Mouse (Mus musculus): Measurements from ENCODE around the gene Slc6a13.

Gene Slc6a13

GRCm38 (mm10) chr6:121299954-121300353 lies at the start of gene Slc6a13:
Slc6a13 (plus strand) TSS chr6:121300227.
- peak; percentile 86 for DNase-seq (ENCODE audit: low spot score)

DNA sequence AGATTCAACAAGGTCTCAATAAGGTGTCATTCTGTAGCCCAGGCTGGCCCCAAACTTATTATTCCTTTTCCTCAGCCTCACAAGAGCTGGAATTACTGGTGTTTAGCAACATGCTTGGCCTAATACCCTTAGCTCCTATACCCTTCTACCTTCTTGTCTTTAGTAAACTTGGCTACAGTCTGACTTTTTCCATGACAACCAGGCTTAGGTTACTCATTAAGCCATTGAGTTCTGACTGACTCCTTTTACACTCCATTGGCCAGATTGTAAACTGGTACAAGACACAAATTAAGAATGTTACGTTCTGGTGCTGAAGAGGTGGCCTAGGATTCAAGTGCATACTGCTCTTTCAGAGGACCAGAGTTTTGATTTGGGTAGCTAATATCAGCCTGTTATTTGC lies 49.6 kb upstream of the Slc6a13 start:
- no peak for DNase-seq (ENCODE audit: low spot score)

- no peak for DNase-seq (ENCODE audit: low spot score)
These were observed 48.8 kb upstream of the Slc6a13 start for GRCm38 (mm10) chr6:121251256-121251655.

DNA sequence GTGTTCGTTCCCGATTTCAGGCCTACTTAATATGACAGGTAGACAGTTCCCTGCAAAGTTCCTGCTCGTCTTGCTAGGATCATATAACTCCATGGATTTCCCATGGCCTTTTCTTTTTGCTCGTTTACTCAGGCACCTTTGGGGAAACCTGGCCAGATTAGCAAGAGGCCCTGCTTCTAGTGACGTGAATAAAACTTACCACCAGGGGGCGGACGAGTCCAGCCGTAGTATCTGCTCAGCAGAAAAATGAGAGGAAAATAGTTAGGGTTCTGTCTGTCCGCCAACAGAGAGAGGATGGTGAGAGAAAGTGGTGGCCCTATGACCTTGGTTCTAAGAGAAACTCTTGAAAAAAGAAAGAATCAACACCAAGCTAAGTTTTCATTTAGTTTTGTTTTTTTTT lies 39.5 kb upstream of the Slc6a13 start:
- peak; percentile 83 for DNase-seq (ENCODE audit: low spot score)

DNA sequence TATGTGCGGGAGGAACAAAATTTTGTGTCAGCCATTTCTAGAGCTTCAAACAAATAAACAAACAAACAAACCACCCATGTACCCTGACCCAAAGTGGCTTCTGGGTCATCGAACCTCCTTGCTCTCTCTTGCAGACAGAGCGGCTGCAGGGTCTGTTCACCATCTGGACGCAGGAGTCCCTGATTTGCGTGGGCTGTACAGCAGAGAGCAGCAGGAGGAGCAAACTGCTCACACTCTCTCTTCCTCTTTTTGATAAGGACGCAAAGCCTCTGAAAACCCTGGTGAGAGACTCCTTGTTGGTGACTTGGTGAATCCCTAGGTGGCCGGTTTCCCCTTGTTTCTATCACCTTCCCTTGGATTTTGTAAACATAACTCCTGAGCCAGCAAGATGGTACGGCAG lies 38.8 kb upstream of the Slc6a13 start:
- DNase-seq (ENCODE audit: low spot score): no peak

DNA sequence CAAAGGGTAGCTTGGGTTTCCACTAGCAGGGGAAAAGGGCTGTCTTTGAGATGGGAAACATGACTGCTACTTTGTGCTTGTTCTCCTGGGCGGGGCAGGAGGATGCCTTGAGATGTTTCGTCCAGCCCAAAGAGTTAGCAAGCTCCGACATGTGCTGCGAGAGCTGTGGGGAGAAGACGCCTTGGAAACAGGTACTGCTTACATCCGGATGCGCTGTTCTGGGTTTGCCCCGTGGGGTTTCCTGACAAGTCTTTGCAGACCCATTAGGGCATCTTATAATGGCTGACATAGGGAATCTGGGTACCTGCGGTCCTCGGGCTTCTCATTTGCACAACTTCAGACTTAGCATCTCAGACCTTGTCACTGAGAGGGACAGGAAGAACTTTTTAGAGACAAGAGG lies 38.0 kb upstream of the Slc6a13 start:
- no peak for DNase-seq (ENCODE audit: low spot score)

DNA sequence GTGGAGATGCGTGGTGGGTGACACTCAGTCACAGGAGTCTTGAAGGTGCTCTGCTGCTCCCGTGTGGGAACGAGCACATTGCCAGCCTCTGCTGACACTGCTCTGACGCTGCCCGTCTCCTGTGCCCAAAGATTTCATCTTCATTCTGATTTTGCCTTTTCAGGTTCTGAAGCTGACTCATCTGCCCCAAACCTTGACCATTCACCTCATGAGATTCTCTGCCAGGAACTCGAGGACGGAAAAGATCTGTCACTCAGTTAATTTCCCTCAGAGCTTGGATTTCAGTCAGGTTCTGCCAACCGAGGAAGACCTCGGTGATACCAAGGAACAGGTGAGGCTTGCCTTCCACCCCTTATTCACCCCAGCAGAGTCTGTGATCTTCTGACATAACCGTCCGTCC lies 37.5 kb upstream of the Slc6a13 start:
- no peak for DNase-seq (ENCODE audit: low spot score)

GRCm38 (mm10) chr6:121270156-121270555 lies 29.9 kb upstream of the Slc6a13 start:
- no peak for DNase-seq (ENCODE audit: low spot score)

DNA sequence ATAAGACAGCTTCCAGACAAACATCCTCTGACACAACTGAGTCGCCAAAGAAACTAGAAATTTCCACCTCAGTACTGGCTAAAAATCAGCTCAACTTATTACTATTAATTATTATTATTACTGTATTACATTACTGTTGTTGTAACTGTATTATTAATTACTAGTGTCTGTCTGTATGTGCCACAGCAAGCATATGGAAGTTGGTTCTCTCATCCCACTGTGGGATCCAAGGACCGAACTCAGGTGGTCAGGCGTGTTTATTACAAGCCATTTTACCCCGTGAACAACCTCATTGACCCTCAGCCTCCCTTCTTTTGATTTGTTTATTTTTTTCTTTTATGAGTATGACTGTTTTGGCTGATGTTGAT lies 28.3 kb upstream of the Slc6a13 start:
- no peak for DNase-seq (ENCODE audit: low spot score)

DNA sequence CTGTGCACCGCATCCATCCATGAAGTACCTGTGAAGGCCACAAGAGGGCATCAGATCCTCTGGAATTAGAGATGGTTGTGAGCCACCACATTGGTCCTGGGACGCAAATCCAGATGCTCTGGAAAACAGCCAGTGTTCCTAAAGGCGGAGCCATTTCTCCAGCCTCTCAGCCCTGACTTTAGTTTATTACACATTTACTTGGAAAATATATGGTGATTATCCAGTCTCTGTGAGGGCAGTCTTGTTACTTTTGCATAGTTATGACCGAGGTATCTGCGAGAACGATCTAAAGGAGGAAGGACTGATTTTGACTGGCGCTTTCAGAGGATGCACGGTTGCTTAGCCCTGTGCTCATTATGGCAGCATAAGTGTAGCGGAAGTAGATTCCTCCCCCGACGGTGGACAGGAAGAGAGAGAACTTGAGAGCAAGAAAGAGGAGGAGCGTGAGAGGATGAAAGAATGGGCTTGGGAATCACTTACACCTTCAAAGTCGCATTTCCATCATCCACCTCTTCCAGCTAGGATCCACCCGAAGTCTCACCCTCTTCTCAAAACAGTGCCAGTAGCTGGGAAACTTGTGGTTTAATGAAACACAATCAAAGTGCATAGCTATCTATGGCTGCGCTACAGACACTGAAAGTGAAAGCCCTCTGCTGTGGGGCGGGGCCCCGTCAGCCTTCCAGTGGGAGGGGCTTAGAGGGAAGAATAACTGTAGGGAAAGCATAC lies 27.8 kb upstream of the Slc6a13 start:
- DNase-seq (ENCODE audit: low spot score): peak; percentile 90

DNA sequence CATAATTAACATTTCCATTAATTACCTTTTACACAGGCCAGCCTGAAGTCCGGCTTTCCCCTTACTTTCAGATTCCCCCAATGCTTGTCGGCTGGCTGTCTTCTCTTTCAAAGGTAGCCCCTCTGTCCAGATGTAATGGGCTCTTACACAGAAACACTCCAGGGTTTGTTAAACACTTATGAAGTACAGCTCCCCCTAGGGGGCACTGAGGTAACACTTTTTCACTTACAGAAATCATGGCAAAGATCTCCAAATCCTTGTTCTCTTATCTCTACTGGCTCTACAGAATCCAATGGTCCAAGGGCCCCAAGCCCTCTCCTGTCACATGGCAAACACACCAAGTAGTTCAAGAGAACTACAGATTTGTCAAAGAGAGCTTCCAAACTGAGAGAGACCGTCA lies 25.7 kb upstream of the Slc6a13 start:
- peak; percentile 45 for DNase-seq (ENCODE audit: low spot score)

- no peak for DNase-seq (ENCODE audit: low spot score)
These were observed 15.9 kb upstream of the Slc6a13 start for GRCm38 (mm10) chr6:121284132-121284531.

DNA sequence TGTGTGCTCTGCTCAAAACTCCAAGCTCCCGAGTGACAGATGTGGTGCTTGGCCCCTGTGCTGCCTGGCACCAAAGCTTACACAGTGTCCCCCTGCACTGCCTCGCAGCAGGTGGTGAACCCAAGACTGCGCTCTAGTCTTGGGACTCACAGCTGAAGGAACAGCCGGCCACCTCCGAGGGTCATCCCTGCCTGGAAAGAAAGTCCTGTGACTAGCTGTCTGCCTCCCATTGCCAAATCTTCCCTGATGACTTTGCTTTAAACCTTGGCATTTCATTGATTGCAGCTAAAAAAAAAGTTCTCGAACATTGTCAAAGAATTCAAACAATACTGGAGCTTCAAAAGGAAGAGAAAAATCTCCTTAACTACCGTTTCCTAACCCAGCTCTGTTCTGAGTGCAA lies 710 bp upstream of the Slc6a13 start:
- DNase-seq (ENCODE audit: low spot score): no peak

- peak; percentile 18 for DNase-seq (ENCODE audit: low spot score)
These were observed 477 bp downstream of the Slc6a13 start for GRCm38 (mm10) chr6:121300504-121300903.

DNA sequence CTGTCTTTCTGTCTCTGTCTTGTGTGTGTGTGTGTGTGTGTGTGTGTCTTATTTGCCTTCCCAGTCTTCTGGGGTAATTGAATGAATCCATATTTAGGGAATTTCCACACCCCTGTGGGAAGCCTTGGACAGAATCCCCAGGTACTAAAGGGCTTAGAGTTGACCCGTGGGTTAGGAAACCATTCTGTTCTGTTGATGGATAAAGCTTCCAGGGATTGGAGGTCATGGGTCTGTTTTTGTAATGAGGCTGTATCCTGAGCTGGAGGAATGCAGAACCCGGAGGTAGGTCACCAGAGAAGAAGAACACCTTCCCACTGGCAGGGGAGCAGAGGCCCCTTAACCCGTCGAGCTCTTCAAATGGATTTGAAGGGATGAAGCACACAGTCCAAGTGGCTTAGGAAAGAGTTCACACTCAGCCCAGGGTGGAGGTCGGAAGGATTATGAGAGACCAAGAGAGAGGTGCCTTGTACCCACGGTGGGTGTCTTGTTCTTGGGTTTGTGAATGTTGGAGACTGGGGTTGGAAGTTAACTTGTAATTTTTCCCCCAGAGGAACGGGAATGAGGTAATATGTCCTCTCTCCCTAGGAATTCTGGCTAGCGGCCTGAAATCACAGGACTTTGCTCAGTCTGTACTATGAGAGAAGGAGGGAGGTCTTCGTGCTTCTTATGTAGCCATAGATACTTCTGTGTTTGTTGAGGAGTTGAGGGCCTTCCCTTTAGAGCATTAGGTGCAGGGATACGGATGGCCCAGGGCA lies 3.6 kb downstream of the Slc6a13 start:
- no peak for DNase-seq (ENCODE audit: low spot score)

- DNase-seq (ENCODE audit: low spot score): no peak
These were observed 4.6 kb downstream of the Slc6a13 start for GRCm38 (mm10) chr6:121304630-121305029.

DNA sequence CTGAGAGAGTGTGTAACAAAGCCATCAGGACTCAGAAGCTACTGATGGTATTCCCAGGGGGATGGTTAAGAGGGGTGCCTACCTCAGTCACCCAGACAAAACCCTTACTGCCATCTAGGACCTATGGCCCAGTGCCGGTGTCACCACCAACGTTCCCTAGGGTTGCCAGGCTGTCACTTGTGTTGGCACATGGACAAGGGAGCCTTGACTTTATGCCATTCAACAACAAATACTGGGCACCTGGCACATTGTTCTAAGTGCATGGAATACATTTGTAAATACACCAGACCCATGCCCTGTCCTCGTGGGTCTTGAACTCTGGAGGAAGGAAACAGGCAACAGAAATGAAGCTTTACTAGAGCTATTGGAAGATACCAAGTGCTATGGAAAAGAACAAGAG lies 5.5 kb downstream of the Slc6a13 start:
- DNase-seq (ENCODE audit: low spot score): no peak

DNA sequence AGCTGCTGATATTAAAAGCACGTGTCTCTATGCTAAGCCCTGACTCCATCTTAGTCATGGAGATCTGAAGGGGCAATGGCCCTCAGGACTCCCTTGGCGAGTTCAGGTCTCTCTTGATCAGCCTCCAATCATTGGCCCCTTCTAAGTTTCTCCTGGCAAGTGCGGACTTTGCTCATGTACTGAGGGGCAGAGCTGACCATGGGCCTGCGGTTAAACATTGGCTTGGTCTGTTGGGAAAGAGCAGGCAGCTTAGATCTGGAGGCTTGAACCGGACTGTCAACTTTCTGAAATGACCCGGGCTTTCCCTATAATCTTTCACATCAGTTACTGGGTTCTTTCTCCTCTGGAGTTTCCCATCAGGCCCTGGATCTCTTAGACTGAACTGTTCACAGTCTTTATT lies 11.0 kb downstream of the Slc6a13 start:
- no peak for DNase-seq (ENCODE audit: low spot score)

DNA sequence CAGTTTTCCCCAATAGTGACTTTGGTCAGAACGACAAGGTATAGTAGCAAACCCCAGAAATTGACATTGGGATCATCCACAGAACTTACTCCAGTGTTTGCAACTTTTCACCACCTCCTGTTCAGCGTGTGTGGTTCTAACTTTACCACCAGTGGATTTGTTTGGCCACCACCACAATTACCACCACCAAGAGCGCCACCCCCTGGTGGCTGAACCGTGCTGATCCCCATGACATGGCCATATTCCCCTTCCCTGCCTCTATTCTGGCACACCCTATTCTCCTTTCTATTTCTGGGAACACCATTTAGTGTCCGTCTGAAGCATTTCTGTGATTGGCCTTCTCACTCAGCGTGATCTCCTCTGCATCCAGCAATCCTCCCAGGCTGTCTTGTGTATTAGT lies 19.1 kb downstream of the Slc6a13 start:
- DNase-seq (ENCODE audit: low spot score): no peak

- DNase-seq (ENCODE audit: low spot score): no peak
These were observed 22.5 kb downstream of the Slc6a13 start for GRCm38 (mm10) chr6:121322381-121323110.

- DNase-seq (ENCODE audit: low spot score): no peak
These were observed 25.3 kb downstream of the Slc6a13 start for GRCm38 (mm10) chr6:121325298-121325697.

DNA sequence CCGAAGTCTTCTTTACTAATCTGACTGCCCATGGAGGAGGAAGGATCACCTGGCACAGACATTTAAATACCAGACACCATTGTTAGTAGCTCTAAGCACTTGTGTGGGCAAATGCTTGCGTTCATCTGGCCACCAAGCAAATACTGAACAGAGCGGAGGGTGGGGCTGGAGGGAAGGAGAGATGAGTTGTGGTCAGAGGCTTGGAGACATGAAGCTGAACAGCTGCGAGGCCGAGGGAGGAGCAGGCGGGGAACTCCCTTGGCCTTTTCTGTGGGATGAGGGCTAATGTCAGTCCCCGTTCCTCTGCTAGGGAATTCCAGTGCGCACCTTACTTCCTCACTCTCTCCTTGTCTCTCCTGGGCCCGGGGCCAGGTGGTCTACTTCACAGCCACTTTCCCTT lies 25.7 kb downstream of the Slc6a13 start:
- no peak for DNase-seq (ENCODE audit: low spot score)

DNA sequence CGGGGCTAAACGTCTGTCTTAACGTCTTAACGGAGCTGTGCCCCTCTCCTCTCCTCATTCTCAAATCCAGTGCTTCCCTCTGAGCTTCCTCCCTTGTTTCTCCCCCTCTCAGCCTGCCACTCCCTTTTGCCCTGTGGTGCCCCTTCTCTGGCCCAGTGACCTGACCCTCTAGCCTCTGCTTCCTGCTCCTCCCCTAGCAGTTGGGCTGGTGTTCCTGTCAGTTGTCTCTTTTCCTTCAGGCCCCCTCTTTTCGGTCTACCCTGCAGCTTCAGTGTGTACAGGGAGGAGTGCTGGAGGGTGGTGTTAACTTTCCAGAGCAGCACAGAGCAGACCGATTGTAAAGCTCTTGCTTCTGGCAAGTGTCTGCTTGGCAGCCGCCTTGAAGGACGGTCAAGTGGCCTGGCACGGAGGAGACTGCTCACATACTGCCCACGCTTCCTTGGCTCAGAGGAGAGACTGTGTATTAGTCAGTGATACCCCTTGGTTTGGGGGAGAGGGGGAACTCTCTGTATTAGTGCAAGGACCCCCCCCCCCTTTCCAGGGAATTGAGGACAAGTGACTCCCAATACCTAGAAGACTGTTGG lies 26.6 kb downstream of the Slc6a13 start:
- peak; percentile 57 for DNase-seq (ENCODE audit: low spot score)
